Mouse (Mus musculus): Measurements from ENCODE around the gene Astn1.

DNA sequence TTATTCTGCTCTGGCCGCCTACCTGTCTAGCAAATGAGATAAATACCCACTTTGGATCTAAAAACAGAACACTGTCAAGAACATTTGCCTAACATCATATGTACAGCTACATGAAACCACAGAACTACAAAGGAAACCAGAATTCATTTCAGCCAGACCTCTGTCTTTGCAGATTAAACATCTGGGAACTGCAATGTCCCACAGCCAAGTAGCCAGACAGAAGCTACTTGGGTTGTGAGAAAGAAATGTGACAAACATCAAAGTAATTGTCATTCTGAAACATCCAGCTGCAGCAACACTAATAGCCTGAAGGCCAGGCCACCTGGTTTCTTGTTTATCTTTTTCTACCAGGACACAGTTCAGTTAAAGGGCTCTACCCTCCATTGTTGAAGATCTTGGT, 245.1 kb downstream of the Astn1 start:
- TF ChIP-seq CTCF (IDR thresholded peaks at IDR 0.05 in 2 of 3, conservative IDR thresholded peaks at IDR 0.05 in 1 of 3; ENCODE audit: control insufficient read depth in 1 of 3, insufficient read depth in 1 of 3, low read depth in 2 of 3, low read length in 3 of 3, poor library complexity in 1 of 3, severe bottlenecking in 1 of 3) (no peak), MAFK (IDR thresholded peaks at IDR 0.05; ENCODE audit: borderline replicate concordance, low read depth, low read length) (no peak), KAT2A (conservative IDR thresholded peaks at IDR 0.05; ENCODE audit: low read depth, low read length) (no peak), USF1 (IDR thresholded peaks at IDR 0.05; ENCODE audit: low read depth, low read length) (no peak), NRF1 (IDR thresholded peaks at IDR 0.05; ENCODE audit: insufficient read depth, low read depth, low read length, poor library complexity, severe bottlenecking) (no peak), POLR2A (IDR thresholded peaks at IDR 0.05; ENCODE audit: control insufficient read depth in 1 of 2, insufficient read depth in 1 of 2, low read depth in 1 of 2, low read length in 2 of 2, poor library complexity in 1 of 2) (no peak), TBP (IDR thresholded peaks at IDR 0.05; ENCODE audit: low read depth, low read length) (no peak)

Measured in MEL (cell line).